Mouse (Mus musculus): ENCODE measurements around the gene Rpl19.

DNA sequence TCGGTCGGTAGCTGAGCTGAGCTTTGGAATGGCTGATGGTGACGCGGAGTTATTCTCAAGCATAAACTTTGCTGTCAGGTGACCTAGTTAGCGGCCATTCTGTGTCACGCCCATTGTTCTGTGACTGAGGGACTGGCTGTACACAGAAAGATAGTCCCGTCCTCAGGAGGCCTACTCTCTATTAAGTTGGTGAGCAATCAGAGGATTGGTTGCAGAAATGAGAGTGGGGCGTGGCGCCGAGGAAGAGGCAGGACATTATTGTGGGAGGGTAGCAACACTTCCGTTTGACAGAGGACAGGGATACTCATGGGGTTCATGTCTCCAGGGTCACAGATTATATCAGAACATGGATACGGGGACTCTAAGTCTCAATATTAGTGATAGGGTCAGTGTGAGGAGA is 39.7 kb downstream of the Rpl19 start:
- no peak for TF ChIP-seq CTCF (conservative IDR thresholded peaks at IDR 0.05; ENCODE audit: low read length)
- no peak for TF ChIP-seq NANOG (IDR thresholded peaks at IDR 0.05; ENCODE audit: borderline replicate concordance, low read length)
- TF ChIP-seq POU5F1 (IDR thresholded peaks at IDR 0.05; ENCODE audit: borderline replicate concordance, low read length), result no peak

All from E14TG2a.4 (cell line).